Mouse (Mus musculus) liver, adult (tissue): ENCODE data around the gene Cpne8.

Experiments
- GATA4 ChIP-seq: IDR thresholded peaks from 2 replicates; pipeline ENCODE4 v1.6.1; 2014; ENCODE audit warnings: mild to moderate bottlenecking, low read length; ENCODE audit not compliant: insufficient replicate concordance

The Cpne8 gene

GRCm38 (mm10) chr15:90561613-90562012, 117.6 kb downstream of the Cpne8 start:
- TF ChIP-seq GATA4: no peak

- no peak for TF ChIP-seq GATA4
Measured at GRCm38 (mm10) chr15:90548589-90548988, 130.6 kb downstream of the Cpne8 start.

DNA sequence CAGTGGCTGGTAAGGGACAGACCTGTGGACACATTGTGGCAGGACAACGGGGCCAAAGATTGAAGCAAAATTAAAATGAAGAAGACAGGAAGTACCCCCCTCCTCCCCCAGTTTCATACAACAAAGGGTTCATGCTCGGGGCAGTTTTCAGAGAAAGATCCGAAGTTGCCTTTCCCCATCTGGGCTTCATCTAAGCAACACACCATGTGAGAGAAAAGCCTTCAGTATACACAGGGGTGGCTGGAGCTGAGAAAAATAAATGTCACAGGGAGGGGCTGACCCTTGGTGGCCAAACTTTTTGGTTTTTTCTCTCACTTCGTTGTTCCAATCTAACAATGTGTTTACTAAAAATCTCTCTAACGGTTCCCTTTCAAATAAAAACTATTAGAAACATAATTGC, 135.8 kb downstream of the Cpne8 start:
- no peak for TF ChIP-seq GATA4

DNA sequence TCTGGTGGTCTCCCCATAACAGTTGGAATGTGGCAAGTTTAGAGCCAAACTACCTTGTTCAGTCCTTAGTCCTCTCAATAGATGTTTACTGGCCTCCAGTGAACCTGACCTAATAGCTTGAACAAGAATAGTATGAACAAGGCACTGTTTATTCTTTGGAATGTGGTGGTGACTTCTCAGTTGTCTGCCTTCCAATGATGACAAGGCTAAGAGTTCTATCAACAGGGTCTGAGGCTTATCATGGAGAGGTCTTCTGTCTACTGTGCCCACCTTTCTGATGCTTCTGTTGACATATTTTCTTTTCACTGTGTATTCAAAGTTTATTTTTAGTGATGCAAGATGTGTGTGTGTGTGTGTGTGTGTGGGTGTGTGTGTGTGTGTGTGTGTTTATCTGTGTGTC, 137.1 kb downstream of the Cpne8 start:
- no peak for TF ChIP-seq GATA4

DNA sequence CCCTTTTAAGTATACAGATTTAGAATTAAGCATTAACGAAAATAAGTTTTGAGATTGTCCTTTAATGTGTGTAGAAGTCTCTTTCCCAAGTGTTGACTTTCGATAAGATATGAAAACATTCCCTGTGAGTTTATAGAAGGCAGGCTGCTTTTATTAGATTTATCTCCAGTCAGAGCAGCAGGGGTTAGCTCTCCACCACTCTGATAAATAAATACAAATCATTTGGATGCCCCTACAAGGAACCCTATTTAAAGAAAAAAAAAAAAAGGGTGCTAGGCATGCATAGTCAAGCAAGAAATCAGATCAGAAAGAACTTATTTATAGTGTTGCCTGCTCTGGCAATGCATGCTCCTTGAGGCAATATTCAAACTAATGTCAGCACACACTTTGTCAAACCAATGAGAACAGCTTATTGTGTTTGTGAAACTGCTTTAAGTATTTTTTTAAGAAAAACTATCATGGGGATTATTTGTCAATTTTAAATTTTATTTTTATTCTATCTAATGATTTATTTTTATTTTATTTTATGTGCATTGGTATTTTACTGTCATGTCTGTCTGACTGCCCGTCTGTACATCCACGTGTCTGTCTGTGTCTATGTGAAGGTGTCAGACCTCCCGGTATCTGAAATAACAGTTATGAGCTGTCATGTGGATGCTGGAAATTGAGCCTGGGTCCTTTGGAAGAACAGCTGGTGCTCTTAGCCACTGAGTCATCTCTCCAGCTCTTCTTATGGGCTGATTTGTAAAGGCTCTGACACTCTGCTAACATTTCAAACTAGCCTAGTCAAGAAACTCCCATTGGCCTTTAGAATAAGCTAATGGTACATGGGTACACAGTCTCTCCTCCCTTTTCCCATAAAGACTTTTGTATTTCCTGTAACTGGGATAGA, 142.7 kb downstream of the Cpne8 start:
- TF ChIP-seq GATA4: no peak

- no peak for TF ChIP-seq GATA4
Measured at GRCm38 (mm10) chr15:90535730-90536129, 143.5 kb downstream of the Cpne8 start.

DNA sequence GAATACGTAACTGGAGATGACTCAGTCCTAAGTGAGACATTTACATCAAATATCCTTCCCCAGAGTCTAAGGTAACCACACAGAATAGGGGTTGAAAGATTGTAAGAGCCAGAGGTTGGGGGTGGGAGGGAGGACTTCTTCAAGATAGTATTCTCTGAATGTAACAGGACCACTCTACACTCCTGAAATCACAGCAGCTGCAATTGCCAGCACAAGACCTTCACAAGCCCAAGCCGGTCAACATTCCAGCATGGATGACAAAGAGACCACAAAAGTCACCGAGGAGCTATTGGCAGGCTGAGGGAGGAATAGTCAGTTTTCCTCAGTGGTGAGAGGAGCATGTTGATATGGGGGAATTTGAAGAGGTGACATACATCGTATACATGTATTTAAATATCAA, 166.5 kb downstream of the Cpne8 start:
- TF ChIP-seq GATA4: no peak

- TF ChIP-seq GATA4: no peak
Measured at GRCm38 (mm10) chr15:90497080-90497479, 182.2 kb downstream of the Cpne8 start.

- no peak for TF ChIP-seq GATA4
Measured at GRCm38 (mm10) chr15:90491558-90491957, 187.7 kb downstream of the Cpne8 start.

DNA sequence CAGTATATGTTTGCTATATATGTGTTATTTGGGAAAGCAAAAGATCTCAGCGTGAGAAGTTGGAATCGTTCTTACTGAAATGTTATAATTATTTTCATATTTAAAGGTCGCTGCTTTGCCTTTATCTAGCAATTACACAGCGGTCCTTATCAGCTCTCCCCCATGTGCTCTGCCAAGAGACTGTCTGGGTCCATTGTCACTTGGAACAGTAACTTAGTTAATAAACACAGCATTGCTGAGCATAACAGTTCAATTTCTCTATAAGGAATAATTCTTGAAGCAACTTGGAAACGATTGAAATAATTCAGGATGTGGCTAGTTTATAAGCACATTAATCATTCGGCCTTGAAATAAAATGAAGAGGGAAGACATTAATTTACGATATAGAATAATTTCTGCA, 189.0 kb downstream of the Cpne8 start:
- peak; percentile 53; the same call in 1 of the 2 replicates for TF ChIP-seq GATA4

DNA sequence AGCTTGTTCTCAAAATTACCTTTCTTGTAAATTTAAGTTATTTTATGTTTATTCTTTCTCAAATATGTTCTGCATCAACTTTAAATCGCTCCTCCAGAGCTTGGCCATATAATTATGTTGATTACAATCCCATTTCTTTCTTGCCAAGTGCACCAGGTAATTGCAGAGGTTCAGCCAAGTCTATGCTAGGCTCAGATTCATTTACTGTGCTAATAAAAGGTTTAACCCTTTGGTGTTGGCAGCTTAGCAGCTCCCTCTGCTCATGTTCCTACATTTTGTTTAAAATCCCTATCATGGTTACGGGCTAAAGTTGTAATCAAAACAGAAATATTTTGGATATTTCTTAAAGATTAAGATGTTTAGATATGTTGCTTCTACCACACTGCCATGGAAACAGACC, 216.0 kb downstream of the Cpne8 start:
- no peak for TF ChIP-seq GATA4

- TF ChIP-seq GATA4: no peak
Measured at GRCm38 (mm10) chr15:90446076-90446475, 233.2 kb downstream of the Cpne8 start.
